Comparison of ENCODE assay signal across 7 mouse cellular contexts in genomic region chr10:57532218-57533101, GRCm38 (mm10). TPM values are rescaled to one million over a fixed set of nuclear protein-coding genes. Genes with fewer than 3 reads are reported as not detected.
DNase-seq lines count a peak whose midpoint lies in the region; ATAC-seq and TF ChIP-seq lines count a peak whose summit lies in the region.

Gene Serinc1 (minus strand): TSS chr10:57532530.

- peak within 1 kb of the TSS; percentile 62 for H3K4me2 ChIP-seq in intestine, postnatal 0 days (replicated peaks; ENCODE audit: low read depth)
- H3K4me2 ChIP-seq in midbrain, embryonic 12.5 days (replicated peaks), result peak within 1 kb of the TSS; percentile 77

- peak; percentile 95 for DNase-seq in adrenal gland, postnatal 10 days
- peak; percentile 96 for DNase-seq in embryonic facial prominence, embryonic 10.5 days (ENCODE audit: low spot score)
- peak; percentile 37 for DNase-seq in gonadal fat pad, adult 2 months (ENCODE audit: low read depth)
- DNase-seq in left cerebral cortex, postnatal 4 days, result peak; percentile 96

- no peak for TF ChIP-seq CTCF in intestine, postnatal 0 days (IDR thresholded peaks at IDR 0.05; ENCODE audit: low read depth)
- no peak for TF ChIP-seq CTCF in small intestine, adult 2 months (IDR thresholded peaks at IDR 0.05; ENCODE audit: extremely low read depth, insufficient read length, insufficient replicate concordance, low read depth, low read length)

- peak within 1 kb of the TSS; percentile 70 for H3K9ac ChIP-seq in intestine, postnatal 0 days (ENCODE audit: low read depth, low read length)
- peak within 1 kb of the TSS; percentile 90 for H3K9ac ChIP-seq in midbrain, embryonic 12.5 days (replicated peaks)

- TF ChIP-seq POLR2A in small intestine, adult 2 months (IDR thresholded peaks at IDR 0.05; ENCODE audit: low read depth, low read length), result peak; percentile 44; the same call in 1 of the 2 replicates

- H3K4me1 ChIP-seq in embryonic facial prominence, embryonic 10.5 days, result peaks cover 15% of the 10 kb centered on the region
- 0 out of 2 replicates have a peak, but pooled peaks cover 6% of the 10 kb centered on the region for H3K4me1 ChIP-seq in intestine, postnatal 0 days (replicated peaks; ENCODE audit: control insufficient read depth, insufficient read depth, low read length)
- peaks cover 25% of the 10 kb centered on the region for H3K4me1 ChIP-seq in midbrain, embryonic 12.5 days
- no peaks in the 10 kb centered on the region for H3K4me1 ChIP-seq in small intestine, adult 2 months (ENCODE audit: control insufficient read depth, insufficient read depth, insufficient read length, low read length)

- peak; percentile 100 for ATAC-seq in intestine, postnatal 0 days
- peak; percentile 99 for ATAC-seq in midbrain, embryonic 12.5 days (ENCODE audit: low FRiP score, low read depth)

- H3K27me3 ChIP-seq in embryonic facial prominence, embryonic 10.5 days (replicated peaks; ENCODE audit: low read depth, poor library complexity, severe bottlenecking), result no peaks in the 10 kb centered on the region
- H3K27me3 ChIP-seq in intestine, postnatal 0 days (replicated peaks; ENCODE audit: control insufficient read depth, insufficient read depth, low read length), result no peaks in the 10 kb centered on the region
- H3K27me3 ChIP-seq in midbrain, embryonic 12.5 days, result no peaks in the 10 kb centered on the region
- H3K27me3 ChIP-seq in small intestine, adult 2 months (ENCODE audit: control insufficient read depth, insufficient read depth, low read length), result no peaks in the 10 kb centered on the region

- WGBS in embryonic facial prominence, embryonic 10.5 days, result 12% methylated on average over 49 of the region's 49 CpGs
- WGBS in intestine, postnatal 0 days, result 12% methylated on average over 49 of the region's 49 CpGs
- 12% methylated on average over 49 of the region's 49 CpGs for WGBS in midbrain, embryonic 12.5 days
- 13% methylated on average over 49 of the region's 49 CpGs for WGBS in small intestine, adult 2 months

- H3K36me3 ChIP-seq in embryonic facial prominence, embryonic 10.5 days (replicated peaks), result peaks cover 2% of the 10 kb centered on the region
- no peaks in the 10 kb centered on the region for H3K36me3 ChIP-seq in intestine, postnatal 0 days (ENCODE audit: control insufficient read depth, insufficient read depth)
- 0 out of 2 replicates have a peak, but pooled peaks cover 2% of the 10 kb centered on the region for H3K36me3 ChIP-seq in midbrain, embryonic 12.5 days
- H3K36me3 ChIP-seq in small intestine, adult 2 months (ENCODE audit: control insufficient read depth, insufficient read depth, low read length), result peaks cover 2% of the 10 kb centered on the region; the same call in 1 of the 2 replicates

- peak within 1 kb of the TSS; percentile 96 for H3K27ac ChIP-seq in embryonic facial prominence, embryonic 10.5 days (replicated peaks)
- peak within 1 kb of the TSS; percentile 80 for H3K27ac ChIP-seq in intestine, postnatal 0 days (ENCODE audit: low read depth, low read length)
- H3K27ac ChIP-seq in midbrain, embryonic 12.5 days (replicated peaks), result peak within 1 kb of the TSS; percentile 95
- H3K27ac ChIP-seq in small intestine, adult 2 months (ENCODE audit: insufficient read depth, low read depth, low read length), result peak within 1 kb of the TSS; percentile 71

- intact Hi-C loops in left cerebral cortex, postnatal 4 days (cut with DNase I), result no loop called here

- H3K4me3 ChIP-seq in embryonic facial prominence, embryonic 10.5 days, result peak within 1 kb of the TSS; percentile 93
- H3K4me3 ChIP-seq in intestine, postnatal 0 days (ENCODE audit: low read depth, low read length), result peak within 1 kb of the TSS; percentile 73
- peak within 1 kb of the TSS; percentile 95 for H3K4me3 ChIP-seq in midbrain, embryonic 12.5 days
- peak within 1 kb of the TSS; percentile 89 for H3K4me3 ChIP-seq in small intestine, adult 2 months (ENCODE audit: low read depth, low read length)

- H3K9me3 ChIP-seq in embryonic facial prominence, embryonic 10.5 days, result no peaks in the 10 kb centered on the region
- no peaks in the 10 kb centered on the region for H3K9me3 ChIP-seq in intestine, postnatal 0 days (ENCODE audit: control insufficient read depth)
- H3K9me3 ChIP-seq in midbrain, embryonic 12.5 days, result no peaks in the 10 kb centered on the region

RNA-seq across cellular contexts. Expression of gene Serinc1, which starts in this region (rescaled TPM):
- total RNA-seq in adrenal gland, postnatal 10 days (2021), result 100 to 1,000 TPM; 274 to 290 TPM
- 126 TPM in 2 replicates for polyA plus RNA-seq in embryonic facial prominence, embryonic 10.5 days (2016; fragmentation: Nextera tagmentation; extraction: Ambion mirVana)
- 93.0 and 94.6 TPM in 2 replicates for polyA plus RNA-seq in gonadal fat pad, adult 2 months (2012; rRNA removed)
- 80.9 and 81.7 TPM in 2 replicates for polyA plus RNA-seq in intestine, postnatal 0 days (2015; fragmentation: Nextera tagmentation; extraction: Ambion mirVana)
- 100 to 1,000 TPM; 579 to 621 TPM for total RNA-seq in left cerebral cortex, postnatal 4 days (2021)
- 252 and 261 TPM in 2 replicates for polyA plus RNA-seq in midbrain, embryonic 12.5 days (2016; fragmentation: Nextera tagmentation; extraction: Ambion mirVana)
- 7.5 and 13.2 TPM in 2 replicates for polyA plus RNA-seq in small intestine, adult 2 months (2012; rRNA removed)

Comparison
In these comparisons a context has a peak if more than half of its experiments do, and no peak if none do; other contexts are left out.
1. Peak in every context shown above with its lines: DNase-seq, ATAC-seq, H3K4me3 ChIP-seq and H3K27ac ChIP-seq.
2. DNase-seq: peak in every context shown above with its lines; median percentile 96 in embryonic facial prominence, embryonic 10.5 days; 96 in left cerebral cortex, postnatal 4 days; 95 in adrenal gland, postnatal 10 days; 37 in gonadal fat pad, adult 2 months.